In the genomic region with DNA sequence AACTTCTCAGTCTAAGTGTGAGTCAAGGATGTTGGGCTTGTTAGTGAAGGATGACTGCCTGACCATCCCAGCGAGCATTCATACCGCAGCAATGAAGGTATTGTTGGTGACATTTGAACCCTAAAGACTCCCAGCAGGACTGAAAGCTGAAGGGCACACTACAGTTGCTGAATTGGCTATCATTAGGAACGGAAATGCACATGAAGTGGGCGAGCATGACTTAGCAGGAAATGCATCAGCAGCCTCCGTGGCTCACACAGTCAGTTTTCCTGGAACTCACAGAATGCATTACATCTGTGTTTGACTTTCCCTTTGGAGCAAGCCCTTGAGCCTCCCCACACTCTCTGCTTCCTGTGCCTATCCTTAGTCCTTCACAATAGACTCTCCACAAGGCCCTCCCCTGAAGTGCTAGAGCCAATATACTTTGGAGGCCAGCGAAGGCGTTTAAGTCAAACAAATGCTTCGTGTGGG, we compare ENCODE assay signal across 8 mouse cellular contexts.
DNase-seq lines count a peak whose midpoint lies in the region; ATAC-seq and TF ChIP-seq lines count a peak whose summit lies in the region.
"Had no signal": no experiment of that assay in that cellular context is flagged by ENCODE, and none has a peak within 500 bp of the region (broad histone marks: within the 10 kb centered on the region; RNA-seq: fewer than 3 reads in every experiment).

No protein-coding gene starts in this region.

- H3K4me1 ChIP-seq in G1E (ENCODE audit: insufficient read depth, low read depth, low read length) = peaks cover 15% of the 10 kb centered on the region
- no peaks in the 10 kb centered on the region; the same call in 1 of the 2 replicates for H3K4me1 ChIP-seq in intestine, embryonic 15.5 days (replicated peaks)
- peaks cover 5% of the 10 kb centered on the region; the same call in 1 of the 2 replicates for H3K4me1 ChIP-seq in lung, postnatal 0 days (ENCODE audit: insufficient read depth, low read depth, low read length)
- H3K4me1 ChIP-seq in midbrain, embryonic 11.5 days (ENCODE audit: control insufficient read depth, insufficient read depth, low read length) = no peaks in the 10 kb centered on the region
- H3K4me1 ChIP-seq in midbrain, embryonic 13.5 days (replicated peaks) = no peaks in the 10 kb centered on the region
- H3K4me1 ChIP-seq in forebrain, postnatal 0 days (ENCODE audit: insufficient read depth) = no peaks in the 10 kb centered on the region
- H3K4me1 ChIP-seq: hindbrain, embryonic 12.5 days had no signal

- no peak overlapping the region for H3K9ac ChIP-seq in intestine, embryonic 15.5 days
- H3K9ac ChIP-seq in lung, postnatal 0 days (replicated peaks; ENCODE audit: low read depth) = no peak overlapping the region
- no peak overlapping the region for H3K9ac ChIP-seq in midbrain, embryonic 11.5 days (ENCODE audit: low read length)
- no peak overlapping the region for H3K9ac ChIP-seq in midbrain, embryonic 13.5 days (replicated peaks)
- H3K9ac ChIP-seq in forebrain, postnatal 0 days = no peak overlapping the region
- H3K9ac ChIP-seq: hindbrain, embryonic 12.5 days had no signal

- H3K27me3 ChIP-seq in G1E (ENCODE audit: insufficient read depth, low read length) = no peaks in the 10 kb centered on the region
- no peaks in the 10 kb centered on the region for H3K27me3 ChIP-seq in intestine, embryonic 15.5 days (replicated peaks)
- no peaks in the 10 kb centered on the region for H3K27me3 ChIP-seq in lung, postnatal 0 days (replicated peaks; ENCODE audit: insufficient read depth, low read length)
- H3K27me3 ChIP-seq in midbrain, embryonic 11.5 days (ENCODE audit: control insufficient read depth, insufficient read depth, low read length) = no peaks in the 10 kb centered on the region
- H3K27me3 ChIP-seq in midbrain, embryonic 13.5 days = no peaks in the 10 kb centered on the region
- H3K27me3 ChIP-seq in forebrain, postnatal 0 days (ENCODE audit: insufficient read depth, low read length) = no peaks in the 10 kb centered on the region
- H3K27me3 ChIP-seq: hindbrain, embryonic 12.5 days had no signal

- H3K4me2 ChIP-seq in intestine, embryonic 15.5 days (replicated peaks) = no peak overlapping the region
- no peak overlapping the region for H3K4me2 ChIP-seq in lung, postnatal 0 days (replicated peaks; ENCODE audit: low read depth, low read length)
- H3K4me2 ChIP-seq in midbrain, embryonic 11.5 days = no peak overlapping the region
- H3K4me2 ChIP-seq in midbrain, embryonic 13.5 days (replicated peaks) = no peak overlapping the region
- no peak overlapping the region for H3K4me2 ChIP-seq in forebrain, postnatal 0 days (ENCODE audit: low read depth)
- H3K4me2 ChIP-seq: hindbrain, embryonic 12.5 days had no signal

- no peaks in the 10 kb centered on the region for H3K9me3 ChIP-seq in G1E (replicated peaks)
- no peaks in the 10 kb centered on the region for H3K9me3 ChIP-seq in intestine, embryonic 15.5 days
- no peaks in the 10 kb centered on the region for H3K9me3 ChIP-seq in lung, postnatal 0 days (ENCODE audit: low read length)
- H3K9me3 ChIP-seq in midbrain, embryonic 11.5 days (ENCODE audit: control insufficient read depth, low read length) = no peaks in the 10 kb centered on the region
- H3K9me3 ChIP-seq in midbrain, embryonic 13.5 days = no peaks in the 10 kb centered on the region
- no peaks in the 10 kb centered on the region for H3K9me3 ChIP-seq in forebrain, postnatal 0 days (ENCODE audit: low read length)
- H3K9me3 ChIP-seq: hindbrain, embryonic 12.5 days had no signal

- 53% methylated on average over 8 of the region's 8 CpGs for WGBS in intestine, embryonic 15.5 days
- 13% methylated on average over 8 of the region's 8 CpGs for WGBS in lung, postnatal 0 days
- 63% methylated on average over 8 of the region's 8 CpGs for WGBS in midbrain, embryonic 11.5 days
- 60% methylated on average over 8 of the region's 8 CpGs for WGBS in midbrain, embryonic 13.5 days
- 68% methylated on average over 8 of the region's 8 CpGs for WGBS in forebrain, postnatal 0 days

- H3K36me3 ChIP-seq in G1E (replicated peaks) = no peaks in the 10 kb centered on the region
- no peaks in the 10 kb centered on the region for H3K36me3 ChIP-seq in intestine, embryonic 15.5 days
- no peaks in the 10 kb centered on the region for H3K36me3 ChIP-seq in lung, postnatal 0 days (ENCODE audit: insufficient read depth, low read length)
- H3K36me3 ChIP-seq in midbrain, embryonic 11.5 days (ENCODE audit: control insufficient read depth, insufficient read depth, low read length) = no peaks in the 10 kb centered on the region
- no peaks in the 10 kb centered on the region for H3K36me3 ChIP-seq in midbrain, embryonic 13.5 days
- no peaks in the 10 kb centered on the region for H3K36me3 ChIP-seq in forebrain, postnatal 0 days (ENCODE audit: insufficient read depth)
- H3K36me3 ChIP-seq: hindbrain, embryonic 12.5 days had no signal

- H3K27ac ChIP-seq in intestine, embryonic 15.5 days = no peak overlapping the region; the same call in 1 of the 2 replicates
- peak overlapping the region; percentile 66 for H3K27ac ChIP-seq in lung, postnatal 0 days (ENCODE audit: low read length)
- no peak overlapping the region for H3K27ac ChIP-seq in midbrain, embryonic 11.5 days (ENCODE audit: low read depth, low read length)
- H3K27ac ChIP-seq in midbrain, embryonic 13.5 days = no peak overlapping the region
- no peak overlapping the region for H3K27ac ChIP-seq in forebrain, postnatal 0 days (ENCODE audit: low read depth, low read length)
- H3K27ac ChIP-seq: hindbrain, embryonic 12.5 days had no signal

- H3K4me3 ChIP-seq in G1E (ENCODE audit: low read depth, low read length) = no peak overlapping the region
- no peak overlapping the region for H3K4me3 ChIP-seq in intestine, embryonic 15.5 days (replicated peaks)
- H3K4me3 ChIP-seq in lung, postnatal 0 days (ENCODE audit: low read depth, low read length) = no peak overlapping the region
- no peak overlapping the region for H3K4me3 ChIP-seq in midbrain, embryonic 11.5 days (ENCODE audit: low read depth, low read length)
- H3K4me3 ChIP-seq in midbrain, embryonic 13.5 days (replicated peaks) = no peak overlapping the region
- H3K4me3 ChIP-seq in forebrain, postnatal 0 days (ENCODE audit: low read depth, low read length) = no peak overlapping the region
- H3K4me3 ChIP-seq: hindbrain, embryonic 12.5 days had no signal

- peak; percentile 7 for DNase-seq in G1E (ENCODE audit: low spot score)
- DNase-seq in c-Kit-positive CD71-positive TER-119-positive erythroid progenitor cells, embryonic 14.5 days (ENCODE audit: low spot score) = peak; percentile 7
- peak; percentile 94 for DNase-seq in lung, postnatal 0 days (ENCODE audit: low spot score)
- DNase-seq in midbrain, embryonic 11.5 days (ENCODE audit: low spot score, missing footprints) = no peak
- no peak for DNase-seq in forebrain, postnatal 0 days

- no peak for TF ChIP-seq CTCF in G1E (IDR thresholded peaks at IDR 0.05; ENCODE audit: low read depth, low read length)
- no peak for TF ChIP-seq CTCF in lung, postnatal 0 days (IDR thresholded peaks at IDR 0.05)
- TF ChIP-seq CTCF in forebrain, postnatal 0 days (IDR thresholded peaks at IDR 0.05; ENCODE audit: low read depth) = no peak

- peak; percentile 93 for ATAC-seq in G1E (ENCODE audit: extremely low read depth, insufficient number of reproducible peaks, low FRiP score, poor library complexity, severe bottlenecking)
- ATAC-seq in intestine, embryonic 15.5 days = 0 out of 2 replicates have a peak, but pooled peaks have one; percentile 28
- peak; percentile 96 for ATAC-seq in lung, postnatal 0 days
- ATAC-seq in midbrain, embryonic 11.5 days (ENCODE audit: low FRiP score) = no peak
- ATAC-seq in midbrain, embryonic 13.5 days = no peak
- no peak for ATAC-seq in forebrain, postnatal 0 days

- peak; percentile 73; the same call in 1 of the 2 replicates for TF ChIP-seq EP300 in lung, postnatal 0 days (IDR thresholded peaks at IDR 0.05)

Comparison
In these comparisons a context has a peak if more than half of its experiments do, and no peak if none do; other contexts are left out.
1. ATAC-seq: peak in G1E (single experiment), intestine, embryonic 15.5 days (single experiment) and lung, postnatal 0 days (single experiment); none in midbrain, embryonic 11.5 days (single experiment), midbrain, embryonic 13.5 days (single experiment) and forebrain, postnatal 0 days (single experiment).
2. DNase-seq: peak in G1E (single experiment), c-Kit-positive CD71-positive TER-119-positive erythroid progenitor cells, embryonic 14.5 days (single experiment) and lung, postnatal 0 days (single experiment); none in midbrain, embryonic 11.5 days (single experiment) and forebrain, postnatal 0 days (single experiment).